Mouse (Mus musculus) liver, embryonic 11.5 days (tissue): ENCODE measurements around the gene Gtpbp4. TPM values are rescaled to one million over a fixed set of nuclear protein-coding genes. Genes with fewer than 3 reads are reported as not detected.
A peak's percentile ranks its signal among the peaks of the same experiment; 100 is the strongest.
"Not testable (repeated sequence)": the region's sequence is repeated elsewhere in the genome, so short reads cannot be mapped to it uniquely, and the experiment has no call there.

Source experiments
- ATAC-seq: fragments of 200-750 bp; cut with Nextera tagmentation; replicated peaks from 2 replicates; pipeline ENCODE4 v1.8.0; 2017; ENCODE audit warnings: moderate number of reproducible peaks, mild to moderate bottlenecking, moderate TSS enrichment, moderate library complexity; ENCODE audit not compliant: low FRiP score
- DNase-seq: peaks from one replicate; pipeline ENCODE4 v3.0.0-alpha.2; 2017; ENCODE audit warnings: low spot score
- H3K27ac ChIP-seq: fragments of 300-500 bp; sonication (generic); 2 replicates; pipeline ENCODE4 v1.5.1; 2014; ENCODE audit warnings: mild to moderate bottlenecking, low read depth, low read length, control low read depth
- H3K27me3 ChIP-seq: fragments of 300-500 bp; sonication (generic); replicated peaks from 2 replicates; pipeline ENCODE4 v1.6.1; 2014; ENCODE audit warnings: low read length, mixed read lengths; ENCODE audit not compliant: control insufficient read depth, insufficient read depth
- H3K36me3 ChIP-seq: fragments of 300-500 bp; sonication (generic); 2 replicates; pipeline ENCODE4 v1.6.1; 2014; ENCODE audit warnings: mild to moderate bottlenecking, low read length, moderate library complexity, mixed read lengths; ENCODE audit not compliant: control insufficient read depth, insufficient read depth
- H3K4me1 ChIP-seq: fragments of 300-500 bp; sonication (generic); replicated peaks from 2 replicates; pipeline ENCODE4 v1.6.1; 2014; ENCODE audit warnings: low read length, mixed read lengths; ENCODE audit not compliant: control insufficient read depth, insufficient read depth
- H3K4me2 ChIP-seq: fragments of 300-500 bp; sonication (generic); 2 replicates; pipeline ENCODE4 v1.6.1; 2014; ENCODE audit warnings: mild to moderate bottlenecking, control low read depth, moderate library complexity
- H3K4me3 ChIP-seq: fragments of 300-500 bp; sonication (generic); 2 replicates; pipeline ENCODE4 v1.5.1; 2014; ENCODE audit warnings: low read depth, low read length, control low read depth
- H3K9ac ChIP-seq: fragments of 300-500 bp; sonication (generic); 2 replicates; pipeline ENCODE4 v1.6.1; 2014; ENCODE audit warnings: low read depth, low read length, control low read depth
- H3K9me3 ChIP-seq: fragments of 300-500 bp; sonication (generic); 2 replicates; pipeline ENCODE4 v1.6.1; 2016; ENCODE audit warnings: low read length, inconsistent platforms, mixed read lengths; ENCODE audit not compliant: control insufficient read depth
- WGBS: fragments of 180-500 bp; shearing (Covaris S2); extraction: QIAGEN DNeasy Blood & Tissue Kit; methylation state at CpG from one replicate; pipeline ENCODE4 v1.1.7; 2014; 5-methylcytosine and 5-hydroxymethylcytosine counted together
- polyA plus RNA-seq: library from polyadenylated mRNA; unstranded; fragments of >200 nt; fragmentation: Nextera tagmentation; extraction: Ambion mirVana; gene quantifications from 2 replicates; pipeline ENCODE4 v1.2.1, GENCODE M21; 2014

Gtpbp4 gene
- polyA plus RNA-seq, 1 experiment from 2014 or later, result 109 TPM

DNA sequence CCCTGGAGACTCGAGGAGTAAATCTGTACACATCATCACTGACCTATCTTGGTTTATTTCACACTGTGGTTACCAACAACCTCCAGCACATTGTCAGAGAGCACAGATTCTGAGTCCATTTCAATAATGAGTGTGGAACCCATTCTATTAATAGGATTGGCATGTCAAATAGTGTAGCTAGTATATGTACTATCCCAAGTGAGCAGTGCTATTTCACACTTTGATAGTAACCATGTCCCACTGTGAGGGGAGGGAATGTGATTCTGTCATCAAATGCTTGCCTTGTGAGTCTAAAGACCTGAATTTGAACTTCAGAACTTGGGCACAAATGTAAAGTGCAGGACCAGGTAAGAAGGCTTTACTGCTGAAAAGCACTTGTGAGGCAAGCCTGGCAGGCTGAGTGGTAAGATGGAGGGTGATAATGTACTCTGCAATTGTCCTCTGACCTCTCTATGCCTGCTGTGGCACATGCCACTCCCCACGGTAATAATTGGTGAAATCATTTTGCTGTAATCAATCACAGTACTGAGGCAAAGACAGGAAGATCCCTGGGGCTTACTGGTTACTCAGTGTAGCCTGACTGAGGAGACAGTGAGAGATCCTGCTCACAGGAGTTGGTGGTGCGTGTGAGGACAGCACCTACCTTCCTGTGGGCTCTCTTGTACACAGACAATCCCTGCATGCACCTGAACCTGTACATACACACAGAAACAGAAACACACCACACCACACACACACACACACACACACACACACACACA is 34.6 kb downstream of the Gtpbp4 start:
- not testable (repeated sequence) for H3K36me3 ChIP-seq, H3K9ac ChIP-seq, H3K4me1 ChIP-seq, DNase-seq, H3K4me3 ChIP-seq, H3K27ac ChIP-seq, ATAC-seq, H3K27me3 ChIP-seq, H3K9me3 ChIP-seq, H3K4me2 ChIP-seq
- 44% methylated on average over 3 of the region's 3 CpGs for WGBS

DNA sequence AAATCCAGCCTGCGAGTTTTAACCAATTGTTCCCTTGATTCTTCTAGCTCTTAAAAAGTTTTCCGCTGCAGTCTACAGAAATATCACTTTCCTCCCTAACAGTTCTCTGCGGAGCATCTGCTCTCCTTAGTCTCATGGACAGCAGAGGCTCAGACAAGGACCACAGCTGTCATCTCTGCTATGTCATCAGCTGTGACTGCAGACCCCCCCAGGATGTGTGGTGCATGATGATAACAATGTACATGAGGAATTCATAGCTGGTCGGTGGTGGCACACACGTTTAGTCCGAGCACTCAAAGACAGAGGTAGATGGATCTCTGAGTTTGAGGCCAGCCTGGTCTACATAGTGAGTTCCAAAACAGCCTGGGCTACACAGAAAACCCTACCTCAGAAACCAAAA is 36.3 kb downstream of the Gtpbp4 start:
- not testable (repeated sequence) for H3K4me3 ChIP-seq, H3K4me2 ChIP-seq, H3K4me1 ChIP-seq, H3K9ac ChIP-seq, H3K9me3 ChIP-seq, H3K36me3 ChIP-seq, H3K27me3 ChIP-seq
- DNase-seq (peak; percentile 35), ATAC-seq (peak; percentile 91)
- 42% methylated on average over 5 of the region's 6 CpGs for WGBS
- 0 out of 2 replicates have a peak overlapping the region, but pooled peaks have one; percentile 25 for H3K27ac ChIP-seq

DNA sequence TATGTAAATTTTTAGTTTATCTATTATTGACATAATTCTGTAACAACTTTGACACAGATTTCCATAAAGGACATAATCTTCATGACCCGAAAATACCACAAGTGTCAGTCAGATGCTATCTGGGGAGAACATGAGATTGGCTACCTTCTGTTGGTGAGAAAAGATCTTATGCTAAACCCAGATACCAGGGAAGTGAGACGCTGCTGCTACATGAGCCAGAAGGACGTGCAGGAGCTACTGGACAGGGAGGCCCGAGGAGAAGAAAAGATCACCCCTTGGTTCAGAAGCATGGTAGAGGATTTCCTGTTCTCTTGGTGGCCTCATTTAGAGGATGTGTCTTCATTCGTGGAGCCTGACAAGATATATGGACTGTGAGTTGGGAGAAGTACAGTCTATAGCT is 36.8 kb downstream of the Gtpbp4 start:
- H3K27ac ChIP-seq, H3K9ac ChIP-seq, H3K27me3 ChIP-seq, H3K4me1 ChIP-seq, DNase-seq, ATAC-seq, H3K36me3 ChIP-seq, H3K9me3 ChIP-seq, H3K4me2 ChIP-seq, H3K4me3 ChIP-seq: not testable (repeated sequence)
- WGBS, result no CpG with 5 or more reads among the region's 5 CpGs

DNA sequence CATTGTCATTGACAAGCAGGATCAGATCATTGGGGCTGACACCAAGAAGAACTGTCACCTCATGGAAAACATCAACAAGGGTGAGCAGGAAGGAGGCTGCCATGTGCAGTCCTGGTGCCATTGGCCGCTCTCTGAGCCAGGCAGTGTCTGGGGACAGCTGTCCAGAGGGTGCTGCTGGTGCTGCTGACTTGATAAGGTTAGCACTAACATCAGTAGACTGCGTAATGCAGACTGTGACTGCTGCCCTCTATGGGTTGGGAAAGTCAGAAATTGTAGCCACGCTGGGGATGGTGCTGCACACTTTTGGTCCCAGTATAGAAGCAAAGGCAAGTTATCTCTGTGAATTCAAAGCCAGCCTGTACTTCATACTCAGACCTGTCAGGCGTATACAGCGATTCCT is 39.0 kb downstream of the Gtpbp4 start:
- not testable (repeated sequence) for H3K27me3 ChIP-seq, H3K4me3 ChIP-seq, H3K36me3 ChIP-seq, DNase-seq, H3K4me2 ChIP-seq, H3K27ac ChIP-seq, H3K9ac ChIP-seq, H3K4me1 ChIP-seq, H3K9me3 ChIP-seq
- WGBS, result no CpG with 5 or more reads among the region's 5 CpGs
- ATAC-seq, result peak; percentile 57

DNA sequence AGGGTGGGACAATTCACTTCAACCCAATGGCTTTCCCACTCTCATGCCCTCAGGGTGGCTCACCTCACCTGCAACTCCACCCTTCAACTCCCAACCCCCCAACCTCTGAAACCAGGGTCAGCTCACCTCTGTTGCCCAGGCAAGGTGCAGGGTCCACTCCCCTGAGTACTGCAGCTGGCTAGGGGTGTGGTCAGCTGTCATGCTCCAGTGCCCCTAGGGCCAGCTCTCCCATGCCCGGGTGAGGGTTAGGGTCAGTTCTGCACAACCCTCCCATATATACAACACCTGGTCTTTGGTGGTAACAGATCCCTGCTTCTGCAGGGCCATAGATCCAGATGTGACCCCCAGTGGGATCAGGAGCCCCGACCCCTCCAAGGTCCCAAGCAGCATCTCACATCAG is 40.8 kb downstream of the Gtpbp4 start:
- DNase-seq, H3K4me3 ChIP-seq, H3K27me3 ChIP-seq, H3K27ac ChIP-seq, H3K36me3 ChIP-seq, H3K4me2 ChIP-seq, H3K4me1 ChIP-seq, H3K9ac ChIP-seq, H3K9me3 ChIP-seq, ATAC-seq: not testable (repeated sequence)
- WGBS, result 100% methylated on average over 2 of the region's 2 CpGs

DNA sequence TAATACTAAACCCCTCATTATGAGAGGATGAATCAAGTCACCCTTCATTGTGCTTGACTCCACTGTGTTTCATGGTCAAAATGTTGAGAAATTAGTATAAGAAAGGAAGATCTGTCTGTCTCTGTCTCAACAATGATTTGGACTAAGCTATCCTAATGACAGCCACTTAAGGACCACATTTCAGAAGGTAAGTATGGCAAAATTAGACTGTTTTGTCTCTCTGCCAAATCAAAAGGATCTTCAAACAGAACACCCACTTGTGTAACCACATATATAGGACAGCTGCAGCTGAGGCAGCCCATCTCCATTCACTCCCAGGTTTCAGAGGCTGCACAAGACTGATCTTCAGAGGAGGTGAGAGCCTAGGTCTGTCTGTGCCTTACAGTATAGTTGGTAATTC is 43.3 kb downstream of the Gtpbp4 start, which contains the start of gene Idi2:
Gene Idi2, plus strand, starts transcription at position 301 of the 400 bp plus-strand sequence.
- H3K9ac ChIP-seq, H3K27ac ChIP-seq, H3K27me3 ChIP-seq, ATAC-seq, H3K36me3 ChIP-seq, H3K4me3 ChIP-seq, H3K4me2 ChIP-seq, H3K4me1 ChIP-seq, DNase-seq, H3K9me3 ChIP-seq: not testable (repeated sequence)

DNA sequence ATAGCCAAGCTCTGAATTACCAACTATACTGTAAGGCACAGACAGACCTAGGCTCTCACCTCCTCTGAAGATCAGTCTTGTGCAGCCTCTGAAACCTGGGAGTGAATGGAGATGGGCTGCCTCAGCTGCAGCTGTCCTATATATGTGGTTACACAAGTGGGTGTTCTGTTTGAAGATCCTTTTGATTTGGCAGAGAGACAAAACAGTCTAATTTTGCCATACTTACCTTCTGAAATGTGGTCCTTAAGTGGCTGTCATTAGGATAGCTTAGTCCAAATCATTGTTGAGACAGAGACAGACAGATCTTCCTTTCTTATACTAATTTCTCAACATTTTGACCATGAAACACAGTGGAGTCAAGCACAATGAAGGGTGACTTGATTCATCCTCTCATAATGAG is 47.8 kb downstream of the Gtpbp4 start, which contains the start of gene Gm9745:
Gene Gm9745, minus strand, starts transcription at position 101 of the 400 bp plus-strand sequence.
- H3K9ac ChIP-seq, ATAC-seq, DNase-seq, H3K27me3 ChIP-seq, H3K4me2 ChIP-seq, H3K4me3 ChIP-seq, H3K27ac ChIP-seq, H3K9me3 ChIP-seq, H3K4me1 ChIP-seq, H3K36me3 ChIP-seq: not testable (repeated sequence)

DNA sequence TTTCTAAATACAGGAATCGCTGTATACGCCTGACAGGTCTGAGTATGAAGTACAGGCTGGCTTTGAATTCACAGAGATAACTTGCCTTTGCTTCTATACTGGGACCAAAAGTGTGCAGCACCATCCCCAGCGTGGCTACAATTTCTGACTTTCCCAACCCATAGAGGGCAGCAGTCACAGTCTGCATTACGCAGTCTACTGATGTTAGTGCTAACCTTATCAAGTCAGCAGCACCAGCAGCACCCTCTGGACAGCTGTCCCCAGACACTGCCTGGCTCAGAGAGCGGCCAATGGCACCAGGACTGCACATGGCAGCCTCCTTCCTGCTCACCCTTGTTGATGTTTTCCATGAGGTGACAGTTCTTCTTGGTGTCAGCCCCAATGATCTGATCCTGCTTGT is 52.1 kb downstream of the Gtpbp4 start:
- not testable (repeated sequence) for H3K9ac ChIP-seq, H3K27ac ChIP-seq, H3K27me3 ChIP-seq, H3K9me3 ChIP-seq, H3K36me3 ChIP-seq, H3K4me1 ChIP-seq, DNase-seq, H3K4me2 ChIP-seq, H3K4me3 ChIP-seq
- ATAC-seq, result peak; percentile 74
- no CpG with 5 or more reads among the region's 5 CpGs for WGBS

DNA sequence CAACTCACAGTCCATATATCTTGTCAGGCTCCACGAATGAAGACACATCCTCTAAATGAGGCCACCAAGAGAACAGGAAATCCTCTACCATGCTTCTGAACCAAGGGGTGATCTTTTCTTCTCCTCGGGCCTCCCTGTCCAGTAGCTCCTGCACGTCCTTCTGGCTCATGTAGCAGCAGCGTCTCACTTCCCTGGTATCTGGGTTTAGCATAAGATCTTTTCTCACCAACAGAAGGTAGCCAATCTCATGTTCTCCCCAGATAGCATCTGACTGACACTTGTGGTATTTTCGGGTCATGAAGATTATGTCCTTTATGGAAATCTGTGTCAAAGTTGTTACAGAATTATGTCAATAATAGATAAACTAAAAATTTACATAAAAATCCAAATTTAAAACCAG is 54.2 kb downstream of the Gtpbp4 start:
- not testable (repeated sequence) for H3K4me1 ChIP-seq, H3K9me3 ChIP-seq, H3K4me3 ChIP-seq, H3K27me3 ChIP-seq, H3K4me2 ChIP-seq, H3K27ac ChIP-seq, H3K36me3 ChIP-seq, DNase-seq, ATAC-seq, H3K9ac ChIP-seq
- 33% methylated on average over 1 of the region's 5 CpGs for WGBS
